Mouse (Mus musculus) embryonic fibroblast, embryonic 13.5 days (primary cell): Measurements from ENCODE around the gene Arhgef10l. TPM values are rescaled to one million over a fixed set of nuclear protein-coding genes. Genes with fewer than 3 reads are reported as not detected.

Experiments used
- H3K27ac ChIP-seq: 2 replicates; pipeline ENCODE4 v1.5.1; 2012; ENCODE audit warnings: low read length, control low read depth, inconsistent platforms; ENCODE audit not compliant: insufficient read depth
- H3K4me1 ChIP-seq: 2 replicates; pipeline ENCODE4 v1.6.1; 2011; ENCODE audit warnings: low read length; ENCODE audit not compliant: control insufficient read depth, insufficient read depth
- H3K4me3 ChIP-seq: 2 replicates; pipeline ENCODE4 v1.5.1; 2011; ENCODE audit warnings: mild to moderate bottlenecking, control low read depth, low read length; ENCODE audit not compliant: insufficient read depth
- CTCF ChIP-seq: IDR thresholded peaks from 2 replicates; pipeline ENCODE4 v1.5.1; 2011; ENCODE audit warnings: mild to moderate bottlenecking, control low read depth, low read length, moderate library complexity, borderline replicate concordance; ENCODE audit not compliant: insufficient read depth
- POLR2A ChIP-seq: IDR thresholded peaks from 2 replicates; pipeline ENCODE4 v1.6.1; 2011; ENCODE audit warnings: low read depth, mild to moderate bottlenecking, control low read depth, low read length, moderate library complexity
- polyA plus RNA-seq: library from polyadenylated mRNA; stranded (reverse); fragments of >200 nt; gene quantifications from 2 replicates; pipeline ENCODE4 v1.2.4, GENCODE M21; 2011; ENCODE audit warnings: low read depth; ENCODE audit not compliant: missing spikeins, insufficient read length

Gene Arhgef10l
- 12.6 and 17.2 TPM in 2 replicates for polyA plus RNA-seq

- no peak within 1 kb of the TSS for H3K4me3 ChIP-seq
- no peak within 1 kb of the TSS for H3K27ac ChIP-seq
- H3K4me1 ChIP-seq: peaks cover 4% of the 10 kb centered on the region; the same call in 1 of the 2 replicates
- no peak for TF ChIP-seq POLR2A
- no peak for TF ChIP-seq CTCF
Measured at GRCm38 (mm10) chr4:140665760-140666159, at the start of gene Arhgef10l. Gene Arhgef10l (minus strand): TSS chr4:140666012.

- H3K27ac ChIP-seq: no peak overlapping the region
- no peak overlapping the region for H3K4me3 ChIP-seq
- TF ChIP-seq POLR2A: no peak
- TF ChIP-seq CTCF: no peak
- H3K4me1 ChIP-seq: no peaks in the 10 kb centered on the region
Measured at GRCm38 (mm10) chr4:140714586-140714985, 48.8 kb upstream of the Arhgef10l start.

DNA sequence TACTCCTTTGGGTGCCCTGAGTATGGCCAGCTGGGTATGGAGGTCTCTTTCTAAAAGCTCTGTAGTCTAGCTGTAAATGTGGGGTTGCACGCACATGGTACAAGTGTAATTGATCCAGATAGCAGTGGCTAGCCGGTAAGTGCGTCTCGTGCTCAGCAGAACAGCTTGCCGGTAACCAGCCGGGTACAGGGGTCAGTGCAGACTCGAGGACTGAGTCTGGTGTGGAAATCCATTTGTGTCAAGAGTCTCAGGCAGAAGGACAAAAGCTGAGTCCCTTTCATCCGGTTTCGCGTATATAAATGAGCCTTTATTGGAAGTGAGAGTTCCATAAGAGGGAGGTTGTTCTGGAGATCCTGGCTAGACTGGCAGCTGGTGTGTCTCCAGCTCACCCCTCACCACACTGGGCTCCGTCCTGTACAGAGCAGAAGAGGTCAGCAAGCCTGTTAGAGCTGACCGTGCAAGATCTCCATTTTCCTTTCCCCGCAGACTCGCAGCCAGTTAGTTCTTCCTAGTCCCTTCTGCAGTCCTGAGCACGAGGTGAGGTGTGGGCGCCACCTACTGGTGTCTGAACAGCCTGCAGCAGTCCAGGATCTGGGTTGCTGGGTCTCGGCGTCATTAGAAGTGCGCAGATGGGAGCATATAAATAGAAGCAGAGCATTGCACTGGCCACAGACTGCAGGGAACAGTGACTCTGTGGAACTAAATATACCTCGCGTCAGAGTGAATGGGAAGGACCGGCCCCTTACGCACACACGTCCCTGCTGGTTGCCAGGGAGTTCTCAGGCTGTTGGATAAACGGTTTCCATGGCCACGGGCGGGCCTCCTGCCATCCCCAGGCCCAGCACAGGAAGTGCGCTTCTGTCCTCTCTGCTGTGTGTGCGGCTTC lies 47.9 kb upstream of the Arhgef10l start:
- H3K4me3 ChIP-seq: no peak overlapping the region
- no peak overlapping the region for H3K27ac ChIP-seq
- H3K4me1 ChIP-seq: no peaks in the 10 kb centered on the region
- TF ChIP-seq POLR2A: no peak
- peak; percentile 89 for TF ChIP-seq CTCF

GRCm38 (mm10) chr4:140711360-140711759 lies 45.5 kb upstream of the Arhgef10l start:
- no peak overlapping the region for H3K4me3 ChIP-seq
- no peak for TF ChIP-seq POLR2A
- no peak for TF ChIP-seq CTCF
- H3K27ac ChIP-seq: no peak overlapping the region
- H3K4me1 ChIP-seq: no peaks in the 10 kb centered on the region

DNA sequence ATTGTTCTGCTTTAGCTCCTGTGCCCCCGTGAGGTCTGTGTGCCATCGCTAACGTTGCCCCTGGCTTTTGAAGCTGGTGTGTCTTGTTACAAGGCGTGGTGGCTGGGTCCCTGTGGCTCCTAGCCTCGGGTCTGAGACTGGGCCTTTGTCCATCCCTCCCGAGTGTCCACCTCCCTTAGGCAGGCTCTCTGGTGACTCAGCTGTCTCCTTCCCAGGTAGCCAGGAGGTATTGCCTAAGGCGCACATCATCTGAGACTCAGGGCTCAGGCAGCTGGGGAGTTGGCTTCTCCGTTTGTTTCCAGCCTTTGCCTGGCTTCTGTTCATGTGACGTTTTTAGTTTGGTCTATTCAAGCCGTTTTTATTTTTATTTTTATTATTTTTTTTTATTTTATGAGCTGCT lies 45.0 kb upstream of the Arhgef10l start:
- Histone ChIP-seq H3K4me1 (no peaks in the 10 kb centered on the region), H3K27ac (no peak overlapping the region), H3K4me3 (no peak overlapping the region)
- no peak for TF ChIP-seq CTCF
- TF ChIP-seq POLR2A: no peak

GRCm38 (mm10) chr4:140709617-140710016 lies 43.8 kb upstream of the Arhgef10l start:
- 0 out of 2 replicates have a peak, but pooled peaks cover 2% of the 10 kb centered on the region for H3K4me1 ChIP-seq
- no peak overlapping the region for H3K27ac ChIP-seq
- H3K4me3 ChIP-seq: no peak overlapping the region
- no peak for TF ChIP-seq CTCF
- no peak for TF ChIP-seq POLR2A

- Histone ChIP-seq H3K4me3 (no peak overlapping the region), H3K27ac (no peak overlapping the region), H3K4me1 (peaks cover 5% of the 10 kb centered on the region; the same call in 1 of the 2 replicates)
- TF ChIP-seq CTCF (no peak), POLR2A (no peak)
Measured at GRCm38 (mm10) chr4:140709111-140709510, 43.3 kb upstream of the Arhgef10l start.

DNA sequence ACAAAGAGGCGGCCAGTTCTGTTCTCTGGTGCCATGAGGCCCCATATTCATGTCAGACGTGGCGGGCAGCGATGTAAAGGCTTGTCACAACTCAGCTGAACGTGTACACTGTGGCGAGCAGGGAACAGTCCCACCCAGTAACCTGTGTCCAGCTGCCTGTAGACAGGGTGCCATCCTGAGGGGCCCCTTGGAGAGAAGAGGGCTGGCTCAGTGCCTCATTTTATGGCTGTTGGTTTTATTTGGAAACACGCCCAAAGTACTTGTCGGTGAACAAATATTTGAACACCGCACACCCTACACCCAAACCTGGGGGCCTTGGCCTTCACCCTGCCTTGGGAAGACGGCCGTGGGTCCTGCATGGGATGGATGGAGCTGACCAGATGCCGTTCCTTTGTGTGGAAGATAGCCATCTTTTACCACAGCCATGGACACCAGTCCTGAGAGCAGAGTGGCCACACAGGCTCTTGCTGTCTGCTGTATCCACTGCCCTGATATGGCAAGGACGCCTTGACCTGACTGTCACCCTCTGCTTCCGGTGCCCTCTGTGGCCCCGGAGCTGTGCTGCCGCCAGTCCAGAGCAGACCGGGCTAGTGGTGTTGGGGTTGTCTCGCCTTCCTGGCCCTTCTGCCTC lies 42.6 kb upstream of the Arhgef10l start:
- TF ChIP-seq POLR2A (no peak), CTCF (no peak)
- H3K27ac ChIP-seq: no peak overlapping the region
- peaks cover 10% of the 10 kb centered on the region; the same call in 1 of the 2 replicates for H3K4me1 ChIP-seq
- H3K4me3 ChIP-seq: no peak overlapping the region

- no peak overlapping the region for H3K27ac ChIP-seq
- TF ChIP-seq CTCF: no peak
- no peak for TF ChIP-seq POLR2A
- H3K4me3 ChIP-seq: no peak overlapping the region
- peaks cover 10% of the 10 kb centered on the region; the same call in 1 of the 2 replicates for H3K4me1 ChIP-seq
Measured at GRCm38 (mm10) chr4:140707615-140708014, 41.8 kb upstream of the Arhgef10l start.

GRCm38 (mm10) chr4:140704166-140704565 lies 38.4 kb upstream of the Arhgef10l start:
- Histone ChIP-seq H3K4me3 (no peak overlapping the region), H3K27ac (no peak overlapping the region), H3K4me1 (peaks cover 10% of the 10 kb centered on the region; the same call in 1 of the 2 replicates)
- TF ChIP-seq POLR2A (no peak), CTCF (no peak)
